In the genomic region with DNA sequence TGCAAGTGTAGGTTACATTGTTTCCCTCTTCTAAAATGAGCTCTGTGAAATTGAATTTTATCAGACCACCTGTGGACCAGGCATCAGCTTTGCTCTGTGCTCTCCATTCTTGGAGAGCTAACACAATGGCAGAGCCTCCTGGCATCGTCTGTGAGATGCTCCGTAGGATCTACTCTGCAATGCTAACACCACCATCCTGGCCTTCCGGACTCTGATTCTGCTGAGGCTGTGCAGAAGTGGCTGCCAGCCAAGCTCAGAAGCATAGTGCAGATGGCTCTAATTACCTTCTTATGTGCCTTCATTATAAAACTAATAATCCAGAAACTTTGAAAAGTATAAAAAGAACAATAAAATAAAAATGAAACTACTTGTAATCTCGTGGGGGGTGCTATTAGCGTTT, we compare ENCODE assay signal across 17 mouse cellular contexts. TPM values are rescaled to one million over a fixed set of nuclear protein-coding genes. Genes with fewer than 3 reads are reported as not detected.
DNase-seq lines count a peak whose midpoint lies in the region; ATAC-seq and TF ChIP-seq lines count a peak whose summit lies in the region.
"Had no signal": no experiment of that assay in that cellular context is flagged by ENCODE, and none has a peak within 500 bp of the region (broad histone marks: within the 10 kb centered on the region; RNA-seq: fewer than 3 reads in every experiment).

No protein-coding gene starts in this region.

- H3K4me3 ChIP-seq in hindbrain, postnatal 0 days (ENCODE audit: low read length) = no peak overlapping the region
- no peak overlapping the region for H3K4me3 ChIP-seq in hindbrain, embryonic 13.5 days
- H3K4me3 ChIP-seq in neural tube, embryonic 15.5 days (replicated peaks) = no peak overlapping the region
- no peak overlapping the region for H3K4me3 ChIP-seq in stomach, embryonic 16.5 days (replicated peaks; ENCODE audit: low read length)
- H3K4me3 ChIP-seq: heart, embryonic 12.5 days; limb, embryonic 15.5 days; midbrain, embryonic 10.5 days; myocyte had no signal

- no peak overlapping the region for H3K27ac ChIP-seq in hindbrain, postnatal 0 days
- no peak overlapping the region for H3K27ac ChIP-seq in hindbrain, embryonic 13.5 days
- 0 out of 2 replicates have a peak overlapping the region, but pooled peaks have one; percentile 19 for H3K27ac ChIP-seq in neural tube, embryonic 15.5 days (replicated peaks)
- H3K27ac ChIP-seq in stomach, embryonic 16.5 days (ENCODE audit: low read length) = no peak overlapping the region
- H3K27ac ChIP-seq: limb, embryonic 15.5 days; midbrain, embryonic 10.5 days had no signal

- no peak overlapping the region for H3K9ac ChIP-seq in hindbrain, postnatal 0 days (replicated peaks; ENCODE audit: low read length)
- H3K9ac ChIP-seq in hindbrain, embryonic 13.5 days = no peak overlapping the region
- H3K9ac ChIP-seq in neural tube, embryonic 15.5 days (replicated peaks) = no peak overlapping the region
- no peak overlapping the region for H3K9ac ChIP-seq in stomach, embryonic 16.5 days (ENCODE audit: low read length)
- H3K9ac ChIP-seq: heart, embryonic 12.5 days; limb, embryonic 15.5 days had no signal

- ATAC-seq in hindbrain, postnatal 0 days = no peak
- no peak for ATAC-seq in hindbrain, embryonic 13.5 days (ENCODE audit: low FRiP score)
- no peak for ATAC-seq in neural tube, embryonic 15.5 days (ENCODE audit: low FRiP score)
- no peak for ATAC-seq in stomach, embryonic 16.5 days (ENCODE audit: insufficient read depth, low FRiP score)
- ATAC-seq in monocyte, adult 5-6 weeks (replicated peaks; ENCODE audit: insufficient number of reproducible peaks, low FRiP score, low TSS enrichment, poor library complexity, severe bottlenecking) = no peak

- DNase-seq in hindbrain, postnatal 0 days (ENCODE audit: low spot score) = peak; percentile 55
- no peak for DNase-seq in neural tube, embryonic 10.5 days (ENCODE audit: extremely low spot score, low spot score)
- DNase-seq in cerebellum, adult 9-11 months = peak; percentile 50
- no peak for DNase-seq in adrenal gland, postnatal 4 days (ENCODE audit: low spot score in 2 of 2)
- DNase-seq: adrenal gland, adult 2 months; gastrocnemius, postnatal 14 days; heart, postnatal 4 days; lung, postnatal 14 days had no signal

- no peaks in the 10 kb centered on the region for H3K4me1 ChIP-seq in hindbrain, postnatal 0 days (ENCODE audit: insufficient read depth, low read length)
- H3K4me1 ChIP-seq in hindbrain, embryonic 13.5 days (replicated peaks) = peaks cover 11% of the 10 kb centered on the region
- peaks cover 4% of the 10 kb centered on the region; the same call in 1 of the 2 replicates for H3K4me1 ChIP-seq in neural tube, embryonic 15.5 days
- no peaks in the 10 kb centered on the region; the same call in 1 of the 2 replicates for H3K4me1 ChIP-seq in stomach, embryonic 16.5 days (ENCODE audit: control insufficient read depth, insufficient read depth, low read length)
- H3K4me1 ChIP-seq: heart, embryonic 12.5 days; midbrain, embryonic 10.5 days had no signal

- no peak for TF ChIP-seq CTCF in hindbrain, postnatal 0 days (IDR thresholded peaks at IDR 0.05; ENCODE audit: low read depth)

- H3K36me3 ChIP-seq in hindbrain, postnatal 0 days (ENCODE audit: insufficient read depth, low read length) = no peaks in the 10 kb centered on the region
- H3K36me3 ChIP-seq in hindbrain, embryonic 13.5 days = no peaks in the 10 kb centered on the region
- no peaks in the 10 kb centered on the region for H3K36me3 ChIP-seq in neural tube, embryonic 15.5 days
- no peaks in the 10 kb centered on the region for H3K36me3 ChIP-seq in stomach, embryonic 16.5 days (ENCODE audit: control insufficient read depth, insufficient read depth, low read length)
- H3K36me3 ChIP-seq: heart, embryonic 12.5 days; limb, embryonic 15.5 days; midbrain, embryonic 10.5 days had no signal

- H3K27me3 ChIP-seq in hindbrain, postnatal 0 days (ENCODE audit: insufficient read depth, low read length) = no peaks in the 10 kb centered on the region
- H3K27me3 ChIP-seq in hindbrain, embryonic 13.5 days = no peaks in the 10 kb centered on the region
- H3K27me3 ChIP-seq in neural tube, embryonic 15.5 days (replicated peaks) = no peaks in the 10 kb centered on the region
- no peaks in the 10 kb centered on the region for H3K27me3 ChIP-seq in stomach, embryonic 16.5 days (ENCODE audit: control insufficient read depth, insufficient read depth, low read length)
- H3K27me3 ChIP-seq: heart, embryonic 12.5 days had no signal

- H3K4me2 ChIP-seq in hindbrain, postnatal 0 days (ENCODE audit: low read depth, low read length) = no peak overlapping the region
- no peak overlapping the region for H3K4me2 ChIP-seq in hindbrain, embryonic 13.5 days
- H3K4me2 ChIP-seq in neural tube, embryonic 15.5 days = no peak overlapping the region
- H3K4me2 ChIP-seq in stomach, embryonic 16.5 days (ENCODE audit: low read depth, low read length) = peak overlapping the region; percentile 13; the same call in 1 of the 2 replicates
- H3K4me2 ChIP-seq: heart, embryonic 12.5 days; limb, embryonic 15.5 days had no signal

- H3K9me3 ChIP-seq in hindbrain, postnatal 0 days (ENCODE audit: low read length) = no peaks in the 10 kb centered on the region
- H3K9me3 ChIP-seq in hindbrain, embryonic 13.5 days = no peaks in the 10 kb centered on the region
- H3K9me3 ChIP-seq in neural tube, embryonic 15.5 days (replicated peaks) = no peaks in the 10 kb centered on the region
- no peaks in the 10 kb centered on the region for H3K9me3 ChIP-seq in stomach, embryonic 16.5 days (replicated peaks; ENCODE audit: control insufficient read depth, low read length)
- H3K9me3 ChIP-seq: heart, embryonic 12.5 days; limb, embryonic 15.5 days; midbrain, embryonic 10.5 days had no signal

- 27% methylated on average over 5 of the region's 5 CpGs for WGBS in hindbrain, postnatal 0 days
- 51% methylated on average over 5 of the region's 5 CpGs for WGBS in hindbrain, embryonic 13.5 days
- 36% methylated on average over 5 of the region's 5 CpGs for WGBS in neural tube, embryonic 15.5 days
- WGBS in stomach, embryonic 16.5 days = 46% methylated on average over 5 of the region's 5 CpGs

RNA-seq across cellular contexts. Expression of gene Kl, which starts 16.2 kb away (rescaled TPM):
- total RNA-seq in hindbrain, postnatal 0 days (2014; rRNA removed) = 3.7 and 4.6 TPM in 2 replicates
- polyA plus RNA-seq in hindbrain, postnatal 0 days (2015; fragmentation: Nextera tagmentation; extraction: Ambion mirVana) = 1.1 and 1.3 TPM in 2 replicates
- polyA plus RNA-seq in hindbrain, embryonic 13.5 days (2015; fragmentation: Nextera tagmentation; extraction: Ambion mirVana) = 0.69 and 0.83 TPM in 2 replicates
- polyA plus RNA-seq in neural tube, embryonic 15.5 days (2015; fragmentation: Nextera tagmentation; extraction: Ambion mirVana) = 1.0 and 1.2 TPM in 2 replicates
- polyA plus RNA-seq in stomach, embryonic 16.5 days (2015; fragmentation: Nextera tagmentation; extraction: Ambion mirVana) = 0.13 and 0.24 TPM in 2 replicates
- 10 to 100 TPM in 1 of 2 experiments, under 1 TPM in 1; 0.62 to 11.5 TPM for total RNA-seq in adrenal gland, postnatal 4 days (2021)
- total RNA-seq in monocyte, adult 5-6 weeks (2017) = not detected in 3 replicates
- polyA plus RNA-seq: intestine, embryonic 14.5 days; myocyte had no signal

Comparison
In these comparisons a context has a peak if more than half of its experiments do, and no peak if none do; other contexts are left out.
1. DNase-seq: peak in hindbrain, postnatal 0 days (single experiment) and cerebellum, adult 9-11 months (single experiment); none in neural tube, embryonic 10.5 days (single experiment) and adrenal gland, postnatal 4 days (0 of 2).